Mouse (Mus musculus) adipocyte (in vitro differentiated cells): ENCODE data around the gene Serp1.

Experiments
- DNase-seq: peaks from one replicate; pipeline ENCODE4 v3.0.0-alpha.2; 2016; ENCODE audit warnings: low spot score

The Serp1 gene

GRCm38 (mm10) chr3:58525652-58526407 is at the start of gene Serp1, which contains the start of gene Eif2a:
Gene Serp1 (minus strand): TSS chr3:58525892.
Gene Eif2a (plus strand): TSS chr3:58525821.
- peak; percentile 99 for DNase-seq

- DNase-seq: no peak
Measured at GRCm38 (mm10) chr3:58570821-58571220, 45.1 kb upstream of the Serp1 start.

- peak; percentile 81 for DNase-seq
Measured at GRCm38 (mm10) chr3:58561437-58561836, 35.7 kb upstream of the Serp1 start.

- DNase-seq: no peak
Measured at GRCm38 (mm10) chr3:58559887-58560286, 34.2 kb upstream of the Serp1 start.

GRCm38 (mm10) chr3:58556649-58557048 is 31.0 kb upstream of the Serp1 start:
- DNase-seq: no peak

- no peak for DNase-seq
Measured at GRCm38 (mm10) chr3:58552001-58552811, 26.5 kb upstream of the Serp1 start.

- no peak for DNase-seq
Measured at GRCm38 (mm10) chr3:58536573-58536972, 10.9 kb upstream of the Serp1 start.

- DNase-seq: no peak
Measured at GRCm38 (mm10) chr3:58526408-58526737, 681 bp upstream of the Serp1 start.

- DNase-seq: no peak
Measured at GRCm38 (mm10) chr3:58525166-58525565, 526 bp downstream of the Serp1 start.

- peak; percentile 73 for DNase-seq
Measured at GRCm38 (mm10) chr3:58524246-58524645, 1.4 kb downstream of the Serp1 start.

- no peak for DNase-seq
Measured at GRCm38 (mm10) chr3:58523386-58523785, 2.3 kb downstream of the Serp1 start.

GRCm38 (mm10) chr3:58521361-58521760 is 4.3 kb downstream of the Serp1 start:
- DNase-seq: no peak

GRCm38 (mm10) chr3:58520286-58520685 is 5.4 kb downstream of the Serp1 start:
- no peak for DNase-seq

GRCm38 (mm10) chr3:58519536-58519935 is 6.2 kb downstream of the Serp1 start:
- no peak for DNase-seq

- no peak for DNase-seq
Measured at GRCm38 (mm10) chr3:58518962-58519361, 6.7 kb downstream of the Serp1 start.

GRCm38 (mm10) chr3:58517800-58518199 is 7.9 kb downstream of the Serp1 start:
- no peak for DNase-seq

- no peak for DNase-seq
Measured at GRCm38 (mm10) chr3:58517258-58517657, 8.4 kb downstream of the Serp1 start.

- no peak for DNase-seq
Measured at GRCm38 (mm10) chr3:58516602-58516976, 9.1 kb downstream of the Serp1 start.

GRCm38 (mm10) chr3:58515947-58516601 is 9.6 kb downstream of the Serp1 start:
- no peak for DNase-seq

- no peak for DNase-seq
Measured at GRCm38 (mm10) chr3:58513483-58513882, 12.2 kb downstream of the Serp1 start.

- DNase-seq: no peak
Measured at GRCm38 (mm10) chr3:58512740-58513139, 13.0 kb downstream of the Serp1 start.

GRCm38 (mm10) chr3:58511581-58511980 is 14.1 kb downstream of the Serp1 start:
- DNase-seq: peak; percentile 43
